Mouse (Mus musculus) limb, embryonic 12.5 days (tissue): ENCODE data around the gene Gsx2. TPM values are rescaled to one million over a fixed set of nuclear protein-coding genes. Genes with fewer than 3 reads are reported as not detected.

Experiments used
- ATAC-seq: fragments of 200-750 bp; cut with Nextera tagmentation; 2 replicates; pipeline ENCODE4 v1.8.0; 2017; ENCODE audit warnings: low read depth, moderate TSS enrichment; ENCODE audit not compliant: insufficient number of reproducible peaks, insufficient read depth, low FRiP score, low TSS enrichment
- H3K27ac ChIP-seq: fragments of 300-500 bp; sonication (generic); 2 replicates; pipeline ENCODE4 v1.5.1; 2016; ENCODE audit warnings: mild to moderate bottlenecking, moderate library complexity
- H3K27me3 ChIP-seq: fragments of 300-500 bp; sonication (generic); 2 replicates; pipeline ENCODE4 v1.6.1; 2016; ENCODE audit warnings: mild to moderate bottlenecking, moderate library complexity
- H3K36me3 ChIP-seq: fragments of 300-500 bp; sonication (generic); 2 replicates; pipeline ENCODE4 v1.6.1; 2016; ENCODE audit warnings: mild to moderate bottlenecking, moderate library complexity
- H3K4me1 ChIP-seq: fragments of 300-500 bp; sonication (generic); replicated peaks from 2 replicates; pipeline ENCODE4 v1.6.1; 2016
- H3K4me2 ChIP-seq: fragments of 300-500 bp; sonication (generic); 2 replicates; pipeline ENCODE4 v1.6.1; 2016; ENCODE audit warnings: mild to moderate bottlenecking, moderate library complexity
- H3K4me3 ChIP-seq: fragments of 300-500 bp; sonication (generic); replicated peaks from 2 replicates; pipeline ENCODE4 v1.5.1; 2016; ENCODE audit warnings: mild to moderate bottlenecking
- H3K9ac ChIP-seq: fragments of 300-500 bp; sonication (generic); replicated peaks from 2 replicates; pipeline ENCODE4 v1.6.1; 2016; ENCODE audit warnings: mild to moderate bottlenecking, moderate library complexity
- H3K9me3 ChIP-seq: fragments of 300-500 bp; sonication (generic); 2 replicates; pipeline ENCODE4 v1.6.1; 2016; ENCODE audit warnings: mild to moderate bottlenecking, moderate library complexity
- WGBS: fragments of 180-500 bp; shearing (Covaris S2); methylation state at CpG from one replicate; pipeline ENCODE4 v1.1.7; 2016; 5-methylcytosine and 5-hydroxymethylcytosine counted together
- polyA plus RNA-seq: library from polyadenylated mRNA; unstranded; fragments of >200 nt; fragmentation: Nextera tagmentation; extraction: Ambion mirVana; gene quantifications from 2 replicates; pipeline ENCODE4 v1.2.1, GENCODE M21; 2016

Gene Gsx2
- polyA plus RNA-seq, 1 experiment from 2014 or later, result not detected

GRCm38 (mm10) chr5:75079564-75079963, 4.2 kb downstream of the Gsx2 start:
- H3K4me1 ChIP-seq, result peaks cover 20% of the 10 kb centered on the region

GRCm38 (mm10) chr5:75082439-75082838, 7.0 kb downstream of the Gsx2 start:
- no peak for ATAC-seq
- WGBS, result 4% methylated on average over 6 of the region's 6 CpGs
- no peak overlapping the region for H3K4me3 ChIP-seq

More at GRCm38 (mm10) chr5:75079564-75079963, 4.2 kb downstream of the Gsx2 start:
- H3K4me3 ChIP-seq, result no peak overlapping the region
- no peaks in the 10 kb centered on the region for H3K36me3 ChIP-seq
- no peak overlapping the region for H3K27ac ChIP-seq
- no peak overlapping the region for H3K9ac ChIP-seq
- H3K4me2 ChIP-seq, result no peak overlapping the region
- ATAC-seq, result no peak
- H3K27me3 ChIP-seq, result peaks cover 97% of the 10 kb centered on the region
- WGBS, result under 1% methylated on average over 7 of the region's 7 CpGs
- H3K9me3 ChIP-seq, result no peaks in the 10 kb centered on the region

GRCm38 (mm10) chr5:75083061-75083460, 7.7 kb downstream of the Gsx2 start:
- no peak overlapping the region for H3K4me3 ChIP-seq
- no peak overlapping the region for H3K4me2 ChIP-seq
- H3K9ac ChIP-seq, result no peak overlapping the region
- no peak for ATAC-seq
- H3K27me3 ChIP-seq, result peaks cover 95% of the 10 kb centered on the region
- H3K4me1 ChIP-seq, result 0 out of 2 replicates have a peak, but pooled peaks cover 8% of the 10 kb centered on the region
- H3K27ac ChIP-seq, result no peak overlapping the region
- WGBS, result 1% methylated on average over 14 of the region's 14 CpGs
- H3K9me3 ChIP-seq, result no peaks in the 10 kb centered on the region
- H3K36me3 ChIP-seq, result no peaks in the 10 kb centered on the region

More at GRCm38 (mm10) chr5:75082439-75082838, 7.0 kb downstream of the Gsx2 start:
- H3K36me3 ChIP-seq, result no peaks in the 10 kb centered on the region
- H3K9ac ChIP-seq, result no peak overlapping the region
- peaks cover 96% of the 10 kb centered on the region for H3K27me3 ChIP-seq
- H3K4me1 ChIP-seq, result 0 out of 2 replicates have a peak, but pooled peaks cover 8% of the 10 kb centered on the region
- H3K9me3 ChIP-seq, result no peaks in the 10 kb centered on the region
- H3K27ac ChIP-seq, result no peak overlapping the region
- H3K4me2 ChIP-seq, result no peak overlapping the region

- H3K4me3 ChIP-seq, result no peak overlapping the region
- 2% methylated on average over 27 of the region's 27 CpGs for WGBS
- H3K27ac ChIP-seq, result no peak overlapping the region
- 0 out of 2 replicates have a peak overlapping the region, but pooled peaks have one; percentile 24 for H3K4me2 ChIP-seq
- no peak for ATAC-seq
- H3K36me3 ChIP-seq, result no peaks in the 10 kb centered on the region
- peaks cover 94% of the 10 kb centered on the region for H3K27me3 ChIP-seq
- H3K4me1 ChIP-seq, result 0 out of 2 replicates have a peak, but pooled peaks cover 8% of the 10 kb centered on the region
- no peaks in the 10 kb centered on the region for H3K9me3 ChIP-seq
- H3K9ac ChIP-seq, result no peak overlapping the region
These were observed 8.4 kb downstream of the Gsx2 start for GRCm38 (mm10) chr5:75083591-75084392.

GRCm38 (mm10) chr5:75084393-75084870, 9.0 kb downstream of the Gsx2 start:
- H3K27ac ChIP-seq, result no peak overlapping the region
- 0 out of 2 replicates have a peak, but pooled peaks cover 8% of the 10 kb centered on the region for H3K4me1 ChIP-seq
- H3K9me3 ChIP-seq, result no peaks in the 10 kb centered on the region
- no peak overlapping the region for H3K4me3 ChIP-seq
- no peak overlapping the region for H3K4me2 ChIP-seq
- ATAC-seq, result no peak
- no peak overlapping the region for H3K9ac ChIP-seq
- peaks cover 93% of the 10 kb centered on the region for H3K27me3 ChIP-seq
- WGBS, result 3% methylated on average over 8 of the region's 8 CpGs
- H3K36me3 ChIP-seq, result no peaks in the 10 kb centered on the region

- Histone ChIP-seq H3K27me3 (peaks cover 93% of the 10 kb centered on the region), H3K27ac (no peak overlapping the region), H3K4me3 (0 out of 2 replicates have a peak overlapping the region, but pooled peaks have one; percentile 8), H3K9ac (no peak overlapping the region), H3K4me1 (0 out of 2 replicates have a peak, but pooled peaks cover 8% of the 10 kb centered on the region), H3K36me3 (no peaks in the 10 kb centered on the region), H3K4me2 (peak overlapping the region; percentile 23; the same call in 1 of the 2 replicates), H3K9me3 (no peaks in the 10 kb centered on the region)
- WGBS, result under 1% methylated on average over 25 of the region's 25 CpGs
- no peak; the same call in 1 of the 2 replicates for ATAC-seq
These were observed 9.6 kb downstream of the Gsx2 start for GRCm38 (mm10) chr5:75084871-75085520.

GRCm38 (mm10) chr5:75085521-75085875, 10.1 kb downstream of the Gsx2 start:
- Histone ChIP-seq H3K27me3 (peaks cover 92% of the 10 kb centered on the region), H3K4me2 (no peak overlapping the region), H3K36me3 (no peaks in the 10 kb centered on the region), H3K4me3 (no peak overlapping the region), H3K9ac (no peak overlapping the region), H3K9me3 (no peaks in the 10 kb centered on the region), H3K4me1 (0 out of 2 replicates have a peak, but pooled peaks cover 8% of the 10 kb centered on the region), H3K27ac (no peak overlapping the region)
- 1% methylated on average over 17 of the region's 17 CpGs for WGBS
- no peak for ATAC-seq

- Histone ChIP-seq H3K36me3 (no peaks in the 10 kb centered on the region), H3K9me3 (no peaks in the 10 kb centered on the region), H3K4me3 (no peak overlapping the region), H3K27ac (no peak overlapping the region), H3K4me2 (no peak overlapping the region), H3K27me3 (peaks cover 90% of the 10 kb centered on the region), H3K4me1 (0 out of 2 replicates have a peak, but pooled peaks cover 8% of the 10 kb centered on the region), H3K9ac (no peak overlapping the region)
- 9% methylated on average over 4 of the region's 4 CpGs for WGBS
- ATAC-seq, result no peak
These were observed 10.5 kb downstream of the Gsx2 start for GRCm38 (mm10) chr5:75085906-75086305.

GRCm38 (mm10) chr5:75106511-75106910, 31.1 kb downstream of the Gsx2 start:
- ATAC-seq, result no peak
- Histone ChIP-seq H3K4me2 (no peak overlapping the region), H3K9me3 (no peaks in the 10 kb centered on the region), H3K27me3 (no peaks in the 10 kb centered on the region), H3K9ac (no peak overlapping the region), H3K4me3 (no peak overlapping the region), H3K4me1 (no peaks in the 10 kb centered on the region), H3K27ac (no peak overlapping the region), H3K36me3 (no peaks in the 10 kb centered on the region)
- 84% methylated on average over 3 of the region's 3 CpGs for WGBS

GRCm38 (mm10) chr5:75109368-75109767, 34.0 kb downstream of the Gsx2 start:
- WGBS, result 56% methylated on average over 5 of the region's 5 CpGs
- H3K27ac ChIP-seq, result no peak overlapping the region
- no peaks in the 10 kb centered on the region for H3K4me1 ChIP-seq
- no peaks in the 10 kb centered on the region for H3K9me3 ChIP-seq
- no peaks in the 10 kb centered on the region for H3K36me3 ChIP-seq
- H3K4me3 ChIP-seq, result no peak overlapping the region
- H3K27me3 ChIP-seq, result no peaks in the 10 kb centered on the region
- ATAC-seq, result no peak
- no peak overlapping the region for H3K9ac ChIP-seq
- no peak overlapping the region for H3K4me2 ChIP-seq

GRCm38 (mm10) chr5:75111781-75112180, 36.4 kb downstream of the Gsx2 start:
- no peak overlapping the region for H3K4me2 ChIP-seq
- H3K9me3 ChIP-seq, result no peaks in the 10 kb centered on the region
- 53% methylated on average over 5 of the region's 5 CpGs for WGBS
- no peaks in the 10 kb centered on the region for H3K4me1 ChIP-seq
- no peak overlapping the region for H3K9ac ChIP-seq
- H3K27me3 ChIP-seq, result no peaks in the 10 kb centered on the region
- no peaks in the 10 kb centered on the region for H3K36me3 ChIP-seq
- H3K4me3 ChIP-seq, result no peak overlapping the region
- ATAC-seq, result no peak
- H3K27ac ChIP-seq, result no peak overlapping the region
